Mouse (Mus musculus): ENCODE results near the gene Arf6. TPM values are rescaled to one million over a fixed set of nuclear protein-coding genes. Genes with fewer than 3 reads are reported as not detected.

Gene Arf6
- polyA plus RNA-seq, 1 experiment from 2014 or later: 54.6 TPM

DNA sequence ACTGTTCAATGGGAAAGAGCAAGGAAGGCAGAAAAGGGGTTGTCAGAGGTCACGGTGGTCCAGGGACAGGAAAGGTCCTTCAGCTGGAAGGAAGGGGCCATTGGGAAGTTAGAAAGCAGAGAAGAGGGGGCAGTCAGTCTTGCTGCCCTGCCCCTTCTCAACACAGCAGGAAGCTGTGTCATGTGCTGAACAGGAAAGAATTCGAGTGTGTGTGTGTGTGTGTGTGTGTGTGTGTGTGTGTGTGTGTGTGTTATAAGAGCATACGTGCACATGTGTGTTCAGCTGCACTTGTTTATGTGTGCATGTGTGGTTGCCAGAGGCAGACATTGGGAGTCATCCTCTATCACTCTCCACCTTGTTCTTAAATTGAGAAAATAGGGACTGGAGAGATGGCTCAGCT, 48.8 kb downstream of the Arf6 start:
- WGBS: 69% methylated on average over 3 of the region's 3 CpGs
- no peak overlapping the region for H3K9ac ChIP-seq
- no peak overlapping the region for H3K4me3 ChIP-seq (replicated peaks)
- no peaks in the 10 kb centered on the region for H3K27me3 ChIP-seq
- ATAC-seq (ENCODE audit: low FRiP score): no peak
- 0 out of 2 replicates have a peak, but pooled peaks cover 7% of the 10 kb centered on the region for H3K9me3 ChIP-seq
- no peaks in the 10 kb centered on the region for H3K36me3 ChIP-seq (replicated peaks)
- no peak overlapping the region for H3K4me2 ChIP-seq
- no peak overlapping the region for H3K27ac ChIP-seq
- peaks cover 8% of the 10 kb centered on the region for H3K4me1 ChIP-seq

DNA sequence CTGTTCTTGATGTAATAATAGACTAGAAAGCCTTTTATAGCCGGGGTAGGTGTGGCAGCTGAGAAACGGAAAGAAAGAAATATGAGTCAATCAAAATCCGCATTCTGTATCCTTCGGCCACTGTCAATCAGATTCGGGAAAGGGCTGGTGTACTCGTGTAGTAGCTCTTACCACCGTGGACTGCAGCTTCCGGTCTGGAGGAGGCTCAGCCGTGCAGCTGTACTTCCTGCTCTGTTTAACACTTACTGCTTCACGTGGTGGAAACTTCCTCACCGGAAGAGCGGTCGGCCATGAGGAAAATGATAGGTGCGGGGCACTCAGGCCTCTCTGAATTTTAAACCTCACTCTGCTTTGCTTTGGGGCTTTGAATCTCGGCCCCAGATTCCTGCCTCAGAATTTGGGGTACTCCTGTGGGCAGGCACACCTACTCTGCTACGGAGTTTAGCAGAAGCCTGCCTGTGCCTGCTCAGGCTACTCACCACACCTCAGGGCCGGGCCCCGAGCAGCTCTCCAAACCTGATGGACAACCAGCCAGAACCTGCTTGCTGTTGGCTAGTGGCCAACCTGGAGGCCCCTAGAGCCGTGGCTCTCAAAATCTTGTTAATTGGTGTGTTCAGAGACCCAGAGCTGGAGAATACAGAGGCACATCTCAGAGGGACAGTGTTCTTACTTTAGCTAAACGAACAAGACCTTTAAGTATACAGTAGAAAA, 51.0 kb downstream of the Arf6 start:
- no peak overlapping the region for H3K9ac ChIP-seq
- peaks cover 8% of the 10 kb centered on the region for H3K4me1 ChIP-seq
- no peaks in the 10 kb centered on the region for H3K36me3 ChIP-seq (replicated peaks)
- WGBS: 91% methylated on average over 20 of the region's 20 CpGs
- 0 out of 2 replicates have a peak, but pooled peaks cover 7% of the 10 kb centered on the region for H3K9me3 ChIP-seq
- ATAC-seq (ENCODE audit: low FRiP score): no peak
- H3K27me3 ChIP-seq: no peaks in the 10 kb centered on the region
- no peak overlapping the region for H3K4me2 ChIP-seq
- no peak overlapping the region for H3K27ac ChIP-seq
- no peak overlapping the region for H3K4me3 ChIP-seq (replicated peaks)

Small RNA genes within 50 kb of the gene (microRNA-seq; reads per million reads assigned to microRNA genes)
- not detected for gene Gm47299
- not detected for gene Gm47305

Other genes with a start within 250 kb of the Arf6 start
- 1,451 and 1,514 TPM in 2 replicates for gene Rps29, start 213.0 kb upstream of the Arf6 start, polyA plus RNA-seq (2016; fragmentation: Nextera tagmentation; extraction: Ambion mirVana)
- 29.7 and 32.0 TPM in 2 replicates for gene Lrr1, start 203.3 kb upstream of the Arf6 start, polyA plus RNA-seq (2016; fragmentation: Nextera tagmentation; extraction: Ambion mirVana)
- 480 and 487 TPM in 2 replicates for gene Rpl36al, start 188.1 kb upstream of the Arf6 start, polyA plus RNA-seq (2016; fragmentation: Nextera tagmentation; extraction: Ambion mirVana)
- gene Mgat2, start 188.0 kb upstream of the Arf6 start, polyA plus RNA-seq (2016; fragmentation: Nextera tagmentation; extraction: Ambion mirVana): 45.6 and 46.6 TPM in 2 replicates
- gene Gm49383, start 175.0 kb upstream of the Arf6 start, polyA plus RNA-seq (2016; fragmentation: Nextera tagmentation; extraction: Ambion mirVana): 38.6 and 41.0 TPM in 2 replicates
- gene Dnaaf2, start 173.7 kb upstream of the Arf6 start, polyA plus RNA-seq (2016; fragmentation: Nextera tagmentation; extraction: Ambion mirVana): 15.0 and 17.4 TPM in 2 replicates
- 31.2 and 37.9 TPM in 2 replicates for gene Gm49384, start 167.9 kb upstream of the Arf6 start, polyA plus RNA-seq (2016; fragmentation: Nextera tagmentation; extraction: Ambion mirVana)
- gene Pole2, start 144.0 kb upstream of the Arf6 start, polyA plus RNA-seq (2016; fragmentation: Nextera tagmentation; extraction: Ambion mirVana): 26.3 and 27.1 TPM in 2 replicates
- 3.5 and 5.5 TPM in 2 replicates for gene Klhdc1, start 131.0 kb upstream of the Arf6 start, polyA plus RNA-seq (2016; fragmentation: Nextera tagmentation; extraction: Ambion mirVana)
- gene Klhdc2, start 75.5 kb upstream of the Arf6 start, polyA plus RNA-seq (2016; fragmentation: Nextera tagmentation; extraction: Ambion mirVana): 243 and 245 TPM in 2 replicates
- gene Nemf, start 15.0 kb upstream of the Arf6 start, polyA plus RNA-seq (2016; fragmentation: Nextera tagmentation; extraction: Ambion mirVana): 93.3 and 98.4 TPM in 2 replicates
- 2.1 and 2.3 TPM in 2 replicates for gene Gm9887, start 308 bp downstream of the Arf6 start, polyA plus RNA-seq (2016; fragmentation: Nextera tagmentation; extraction: Ambion mirVana)
- gene Vcpkmt, start 210.9 kb downstream of the Arf6 start, polyA plus RNA-seq (2016; fragmentation: Nextera tagmentation; extraction: Ambion mirVana): 24.1 and 29.1 TPM in 2 replicates

Measured in forebrain, embryonic 12.5 days (tissue).